Mouse (Mus musculus): ENCODE measurements around the gene Serpina7. TPM values are rescaled to one million over a fixed set of nuclear protein-coding genes. Genes with fewer than 3 reads are reported as not detected.

Gene Serpina7
- polyA plus RNA-seq (2015; fragmentation: Nextera tagmentation; extraction: Ambion mirVana), result not detected in 2 replicates

DNA sequence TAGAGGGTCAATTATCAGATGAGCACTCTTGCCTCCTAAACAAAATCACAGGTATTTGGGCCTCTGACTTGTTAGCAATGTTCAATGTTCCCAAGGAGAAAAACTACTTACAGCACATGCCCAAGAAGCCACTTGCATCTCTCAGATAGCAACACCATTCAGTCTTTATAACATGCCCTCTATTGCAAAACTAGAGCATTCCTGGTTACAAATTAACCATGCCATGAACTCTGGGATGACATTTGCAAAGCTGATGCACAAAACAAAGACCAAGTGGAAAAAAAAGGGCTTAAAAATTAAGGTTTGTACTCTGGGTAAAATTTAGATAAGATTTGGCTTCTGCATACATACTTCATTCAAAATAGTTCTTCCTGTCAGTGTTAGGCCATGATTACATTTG lies at the start of gene Serpina7:
Gene Serpina7, minus strand, starts transcription at position 160 of the 400 bp plus-strand sequence.

DNA sequence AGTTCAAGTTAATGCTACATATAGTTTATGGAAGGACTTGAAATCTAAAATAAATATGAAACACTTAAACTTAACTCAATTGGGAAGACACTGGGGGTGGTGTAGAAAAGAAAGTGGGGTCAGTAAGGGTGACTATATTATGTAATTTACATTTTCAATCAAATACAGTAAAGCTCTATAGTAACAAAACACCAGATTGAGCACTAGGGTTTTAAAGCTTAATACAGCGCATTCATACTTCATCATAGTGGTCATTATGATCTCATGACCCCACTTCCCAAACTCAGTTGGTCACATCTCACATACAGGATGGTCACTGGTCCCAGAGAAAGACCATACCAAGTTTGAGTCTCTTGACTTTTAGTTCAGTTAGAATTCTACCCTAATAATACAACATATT lies 907 bp upstream of the Serpina7 start, which contains the start of gene 4930513O06Rik:
Gene 4930513O06Rik, plus strand, starts transcription at position 301 of the 400 bp plus-strand sequence.

Other genes starting within 250 kb of the Serpina7 start
- gene Nrk, start 170.8 kb downstream of the Serpina7 start, polyA plus RNA-seq (2015; fragmentation: Nextera tagmentation; extraction: Ambion mirVana), result 1.2 and 2.9 TPM in 2 replicates
- gene 4930513O06Rik, start 1.0 kb upstream of the Serpina7 start, polyA plus RNA-seq (2015; fragmentation: Nextera tagmentation; extraction: Ambion mirVana), result not detected in 2 replicates
- gene 4933428M09Rik, start 94.0 kb upstream of the Serpina7 start, polyA plus RNA-seq (2015; fragmentation: Nextera tagmentation; extraction: Ambion mirVana), result not detected in 2 replicates
- gene Mum1l1, start 124.8 kb upstream of the Serpina7 start, polyA plus RNA-seq (2015; fragmentation: Nextera tagmentation; extraction: Ambion mirVana), result 12.3 and 12.4 TPM in 2 replicates
- gene Trap1a, start 248.4 kb upstream of the Serpina7 start, polyA plus RNA-seq (2015; fragmentation: Nextera tagmentation; extraction: Ambion mirVana), result not detected in 2 replicates

Data from neural tube, postnatal 0 days (tissue).